Comparison of ENCODE assay signal across 9 mouse cellular contexts in the genomic region with DNA sequence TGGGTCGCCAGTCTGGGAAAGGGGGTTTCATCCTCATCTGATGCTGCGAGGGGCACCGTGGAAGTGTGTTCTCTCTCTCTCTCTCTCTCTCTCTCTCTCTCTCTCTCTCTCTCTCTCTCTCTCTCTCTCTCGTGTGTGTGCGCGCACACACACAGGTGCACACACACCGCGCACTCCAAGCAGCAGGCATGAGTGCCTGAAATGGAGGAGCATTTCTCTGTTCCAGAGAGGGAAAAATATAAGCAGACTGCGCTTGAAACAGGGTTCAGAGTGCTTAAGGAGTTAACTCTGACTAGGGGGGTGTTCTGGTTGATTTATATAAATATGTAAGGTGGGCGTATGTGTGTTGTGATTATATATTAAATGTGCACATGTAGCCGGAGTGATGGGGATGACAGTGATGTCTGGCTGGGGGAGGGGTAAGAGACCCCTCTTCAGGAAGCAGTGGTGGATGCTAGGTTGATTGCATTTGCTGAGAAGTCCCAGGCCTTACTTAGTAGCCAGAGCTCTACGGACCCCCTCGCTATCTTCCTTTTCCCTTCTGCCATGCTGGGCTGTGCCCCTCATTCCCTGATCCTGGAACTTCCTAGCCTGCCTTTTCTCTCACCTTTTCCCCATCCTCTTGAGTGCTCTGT. TPM values are rescaled to one million over a fixed set of nuclear protein-coding genes. Genes with fewer than 3 reads are reported as not detected.
DNase-seq lines count a peak whose midpoint lies in the region; ATAC-seq and TF ChIP-seq lines count a peak whose summit lies in the region.
"Had no signal": no experiment of that assay in that cellular context is flagged by ENCODE, and none has a peak within 500 bp of the region (broad histone marks: within the 10 kb centered on the region; RNA-seq: fewer than 3 reads in every experiment).

No protein-coding gene starts in this region.

- peak overlapping the region; percentile 49 for H3K4me3 ChIP-seq in heart, embryonic 15.5 days
- peak overlapping the region; percentile 97 for H3K4me3 ChIP-seq in cortical plate, adult 2 months (ENCODE audit: insufficient read depth, low read length)
- peak overlapping the region; percentile 50 for H3K4me3 ChIP-seq in forebrain, embryonic 16.5 days (replicated peaks; ENCODE audit: low read length)
- peak overlapping the region; percentile 37 for H3K4me3 ChIP-seq in midbrain, embryonic 12.5 days
- H3K4me3 ChIP-seq: liver, embryonic 15.5 days had no signal

- no peak for DNase-seq in heart, postnatal 4 days
- DNase-seq in adrenal gland, postnatal 25 days: no peak
- no peak for DNase-seq in testis, postnatal 10 days (ENCODE audit: low spot score)
- DNase-seq in cerebellum, adult 8-10 months: no peak

- H3K9me3 ChIP-seq in heart, embryonic 15.5 days (replicated peaks): no peaks in the 10 kb centered on the region
- no peaks in the 10 kb centered on the region for H3K9me3 ChIP-seq in forebrain, embryonic 16.5 days (ENCODE audit: control insufficient read depth, low read length)
- no peaks in the 10 kb centered on the region for H3K9me3 ChIP-seq in midbrain, embryonic 12.5 days
- H3K9me3 ChIP-seq: liver, embryonic 15.5 days had no signal

- no peak overlapping the region for H3K27ac ChIP-seq in heart, embryonic 15.5 days
- H3K27ac ChIP-seq in cortical plate, adult 2 months (ENCODE audit: insufficient read depth, low read length): peak overlapping the region; percentile 68
- H3K27ac ChIP-seq in forebrain, embryonic 16.5 days (ENCODE audit: low read length): peak overlapping the region; percentile 81
- H3K27ac ChIP-seq in midbrain, embryonic 12.5 days (replicated peaks): no peak overlapping the region
- H3K27ac ChIP-seq: liver, embryonic 15.5 days had no signal

- H3K9ac ChIP-seq in heart, embryonic 15.5 days: no peak overlapping the region
- peak overlapping the region; percentile 57 for H3K9ac ChIP-seq in forebrain, embryonic 16.5 days (replicated peaks; ENCODE audit: low read depth, low read length)
- peak overlapping the region; percentile 41 for H3K9ac ChIP-seq in midbrain, embryonic 12.5 days (replicated peaks)
- H3K9ac ChIP-seq: liver, embryonic 15.5 days had no signal

- peaks cover 2% of the 10 kb centered on the region; the same call in 1 of the 2 replicates for H3K27me3 ChIP-seq in heart, embryonic 15.5 days
- no peaks in the 10 kb centered on the region for H3K27me3 ChIP-seq in forebrain, embryonic 16.5 days (replicated peaks; ENCODE audit: control insufficient read depth, insufficient read depth, low read length)
- peaks cover 27% of the 10 kb centered on the region for H3K27me3 ChIP-seq in midbrain, embryonic 12.5 days
- H3K27me3 ChIP-seq: liver, embryonic 15.5 days had no signal

- H3K36me3 ChIP-seq in heart, embryonic 15.5 days: no peaks in the 10 kb centered on the region
- no peaks in the 10 kb centered on the region for H3K36me3 ChIP-seq in forebrain, embryonic 16.5 days (ENCODE audit: control insufficient read depth, insufficient read depth)
- H3K36me3 ChIP-seq in midbrain, embryonic 12.5 days: no peaks in the 10 kb centered on the region
- H3K36me3 ChIP-seq: liver, embryonic 15.5 days had no signal

- TF ChIP-seq CTCF in cortical plate, adult 2 months (IDR thresholded peaks at IDR 0.05; ENCODE audit: extremely low read depth, insufficient read depth, low read length): no peak

- no peak for ATAC-seq in heart, embryonic 15.5 days (replicated peaks; ENCODE audit: insufficient number of reproducible peaks, insufficient read depth, low FRiP score, low read depth)
- peak; percentile 27 for ATAC-seq in forebrain, embryonic 16.5 days
- 0 out of 2 replicates have a peak, but pooled peaks have one; percentile 38 for ATAC-seq in midbrain, embryonic 12.5 days (ENCODE audit: low FRiP score, low read depth)

- H3K4me1 ChIP-seq in heart, embryonic 15.5 days (replicated peaks): peaks cover 32% of the 10 kb centered on the region
- peaks cover 5% of the 10 kb centered on the region for H3K4me1 ChIP-seq in cortical plate, adult 2 months (ENCODE audit: control insufficient read depth, insufficient read depth, low read length)
- H3K4me1 ChIP-seq in forebrain, embryonic 16.5 days (replicated peaks; ENCODE audit: control insufficient read depth, insufficient read depth, low read length): peaks cover 10% of the 10 kb centered on the region; the same call in 1 of the 2 replicates
- H3K4me1 ChIP-seq in midbrain, embryonic 12.5 days: 0 out of 2 replicates have a peak, but pooled peaks cover 6% of the 10 kb centered on the region
- H3K4me1 ChIP-seq: liver, embryonic 15.5 days had no signal

- 0 out of 2 replicates have a peak, but pooled peaks have one; percentile 19 for TF ChIP-seq POLR2A in cortical plate, adult 2 months (IDR thresholded peaks at IDR 0.05; ENCODE audit: extremely low read depth, insufficient read depth, low read length)

- WGBS in heart, embryonic 15.5 days: 35% methylated on average over 13 of the region's 13 CpGs
- 24% methylated on average over 13 of the region's 13 CpGs for WGBS in forebrain, embryonic 16.5 days
- WGBS in midbrain, embryonic 12.5 days: 33% methylated on average over 13 of the region's 13 CpGs

- H3K4me2 ChIP-seq in heart, embryonic 15.5 days: peak overlapping the region; percentile 66
- H3K4me2 ChIP-seq in forebrain, embryonic 16.5 days (ENCODE audit: low read length): peak overlapping the region; percentile 57
- peak overlapping the region; percentile 54 for H3K4me2 ChIP-seq in midbrain, embryonic 12.5 days (replicated peaks)
- H3K4me2 ChIP-seq: liver, embryonic 15.5 days had no signal

RNA-seq across cellular contexts. Expression of gene Gria1, which starts 1.2 kb away (rescaled TPM):
- 5.4 and 5.6 TPM in 2 replicates for polyA plus RNA-seq in heart, embryonic 15.5 days (2015; fragmentation: Nextera tagmentation; extraction: Ambion mirVana)
- 1 to 10 TPM in 1 of 2 experiments, under 1 TPM in 1; 0.99 to 1.2 TPM for total RNA-seq in heart, postnatal 4 days (2021)
- 100.0 and 129 TPM in 2 replicates for polyA plus RNA-seq in cortical plate, adult 2 months (2012; rRNA removed)
- polyA plus RNA-seq in forebrain, embryonic 16.5 days (2015; fragmentation: Nextera tagmentation; extraction: Ambion mirVana): 60.5 and 75.1 TPM in 2 replicates
- 7.5 and 8.3 TPM in 2 replicates for polyA plus RNA-seq in midbrain, embryonic 12.5 days (2016; fragmentation: Nextera tagmentation; extraction: Ambion mirVana)
- total RNA-seq in adrenal gland, postnatal 25 days (2021): 0.24 TPM in 1 of 2 replicates, not detected in the other

Comparison
In these comparisons a context has a peak if more than half of its experiments do, and no peak if none do; other contexts are left out.
1. H3K27ac ChIP-seq: peak in cortical plate, adult 2 months (single experiment) and forebrain, embryonic 16.5 days (single experiment); none in heart, embryonic 15.5 days (single experiment) and midbrain, embryonic 12.5 days (single experiment).
2. H3K4me3 ChIP-seq: peak in every context shown above with its lines; median percentile 97 in cortical plate, adult 2 months; 50 in forebrain, embryonic 16.5 days; 49 in heart, embryonic 15.5 days; 37 in midbrain, embryonic 12.5 days.
3. Peak in every context shown above with its lines, with median percentiles within 50 percentile points of each other: H3K4me2 ChIP-seq.